Mouse (Mus musculus) stomach, postnatal 0 days (tissue): ENCODE results near the gene Plod1.

Experiments used
- CTCF ChIP-seq: IDR thresholded peaks from 2 replicates; pipeline ENCODE4 v1.5.1; 2016; ENCODE audit warnings: antibody characterized with exemption, low read depth, mild to moderate bottlenecking, moderate library complexity
- EP300 ChIP-seq: optimal IDR thresholded peaks from 2 replicates; pipeline ENCODE3; 2016; ENCODE audit warnings: antibody characterized with exemption

GRCm38 (mm10) chr4:147879456-147879855, 57.1 kb downstream of the Plod1 start:
- TF ChIP-seq EP300: no peak
- TF ChIP-seq CTCF: no peak
